ENCODE assay signal across 10 mouse cellular contexts in genomic region chr6:83728488-83728887, GRCm38 (mm10). TPM values are rescaled to one million over a fixed set of nuclear protein-coding genes. Genes with fewer than 3 reads are reported as not detected.
DNase-seq lines count a peak whose midpoint lies in the region; ATAC-seq and TF ChIP-seq lines count a peak whose summit lies in the region.
"Had no signal": no experiment of that assay in that cellular context is flagged by ENCODE, and none has a peak within 500 bp of the region (broad histone marks: within the 10 kb centered on the region; RNA-seq: fewer than 3 reads in every experiment).

No protein-coding gene starts in this region.

- peak; percentile 58 for DNase-seq in CD4-positive, CD25-positive, alpha-beta regulatory T cell, adult 2 months (ENCODE audit: low read depth, low spot score)
- no peak for DNase-seq in left cerebral cortex, adult 2 months (ENCODE audit: extremely low spot score in 1 of 2, low spot score in 2 of 2)
- DNase-seq in left cerebral cortex, adult 18-20 months (ENCODE audit: low spot score in 2 of 2): no peak
- DNase-seq in Patski (ENCODE audit: low read depth, low spot score): no peak
- DNase-seq in liver, postnatal 0 days: peak; percentile 55
- DNase-seq in urinary bladder, postnatal 4 days (ENCODE audit: low spot score in 2 of 2): no peak
- no peak for DNase-seq in ovary, postnatal 14 days (ENCODE audit: low spot score)

- POLR2A ChIA-PET in Patski (lab: Charles Lee): no interaction called here

- intact Hi-C loops in left cerebral cortex, adult 2 months (cut with DNase I): no loop called here

- 81% methylated on average over 3 of the region's 3 CpGs for WGBS in liver, postnatal 0 days (ENCODE audit: insufficient replicate concordance)

- H3K27ac ChIP-seq in left cerebral cortex, adult 2 months: no peak overlapping the region
- H3K27ac ChIP-seq in liver, postnatal 0 days (ENCODE audit: low read depth): no peak overlapping the region
- H3K27ac ChIP-seq: embryonic facial prominence, embryonic 15.5 days; hindbrain, embryonic 14.5 days had no signal

- no peaks in the 10 kb centered on the region for H3K4me1 ChIP-seq in liver, postnatal 0 days (ENCODE audit: insufficient read depth)

- no peak overlapping the region for H3K9ac ChIP-seq in liver, postnatal 0 days (replicated peaks)
- H3K9ac ChIP-seq: embryonic facial prominence, embryonic 15.5 days; hindbrain, embryonic 14.5 days had no signal

- no peak overlapping the region for H3K4me3 ChIP-seq in left cerebral cortex, adult 2 months
- H3K4me3 ChIP-seq in liver, postnatal 0 days (ENCODE audit: low read depth, low read length): no peak overlapping the region
- H3K4me3 ChIP-seq: embryonic facial prominence, embryonic 15.5 days had no signal

- no peak for TF ChIP-seq EP300 in liver, postnatal 0 days (IDR thresholded peaks at IDR 0.05; ENCODE audit: low read depth)

- TF ChIP-seq CTCF in left cerebral cortex, adult 2 months (IDR thresholded peaks at IDR 0.05): peak; percentile 56
- peak; percentile 69 for TF ChIP-seq CTCF in Patski (IDR thresholded peaks at IDR 0.05)
- peak; percentile 70 for TF ChIP-seq CTCF in liver, postnatal 0 days (IDR thresholded peaks at IDR 0.05; ENCODE audit: low read depth)

- in situ Hi-C loops in Patski (cut with MboI; ENCODE audit: low pct_unique_long_range_greater_than_20kb): no loop called here

- no peaks in the 10 kb centered on the region for H3K9me3 ChIP-seq in liver, postnatal 0 days (ENCODE audit: low read length)
- H3K9me3 ChIP-seq: embryonic facial prominence, embryonic 15.5 days had no signal

- H3K36me3 ChIP-seq in liver, postnatal 0 days (replicated peaks; ENCODE audit: insufficient read depth, low read length): no peaks in the 10 kb centered on the region
- H3K36me3 ChIP-seq: embryonic facial prominence, embryonic 15.5 days had no signal

- ATAC-seq in CD4-positive, CD25-positive, alpha-beta regulatory T cell, adult 4 months: no peak
- ATAC-seq in Patski: no peak
- no peak for ATAC-seq in liver, postnatal 0 days

- no peak overlapping the region for H3K4me2 ChIP-seq in liver, postnatal 0 days (ENCODE audit: low read depth, low read length)
- H3K4me2 ChIP-seq: embryonic facial prominence, embryonic 15.5 days; hindbrain, embryonic 14.5 days had no signal

- no peaks in the 10 kb centered on the region for H3K27me3 ChIP-seq in Patski
- 0 out of 2 replicates have a peak, but pooled peaks cover 4% of the 10 kb centered on the region for H3K27me3 ChIP-seq in liver, postnatal 0 days (ENCODE audit: insufficient read depth, low read length)

- CTCF ChIA-PET in Patski (lab: Charles Lee): interaction anchor here (0.7 to 1.9 kb wide), 5 partner anchors 21 to 39 kb away, joined by 3 to 6 read pairs (median 3); no protein-coding TSS in a partner anchor

RNA-seq across cellular contexts. Expression of gene Atp6v1b1, which starts 14.3 kb away (rescaled TPM):
- not detected for polyA plus RNA-seq in CD4-positive, CD25-positive, alpha-beta regulatory T cell, adult 4 months (2017; shearing (Covaris generic))
- under 1 TPM in 1 of 2 experiments, not detected in 1; 0.20 TPM for total RNA-seq in left cerebral cortex, adult 2 months (2021)
- under 1 TPM in 1 of 2 experiments, not detected in 1; 0.65 TPM for total RNA-seq in left cerebral cortex, adult 18-20 months (2021)
- polyA plus RNA-seq in Patski (2021): not detected
- polyA plus RNA-seq in liver, postnatal 0 days (2015; fragmentation: Nextera tagmentation; extraction: Ambion mirVana): not detected in 2 replicates
- polyA plus RNA-seq: hindbrain, embryonic 14.5 days had no signal

RNA-seq across cellular contexts. Expression of gene Vax2, which starts 17.4 kb away (rescaled TPM):
- polyA plus RNA-seq in CD4-positive, CD25-positive, alpha-beta regulatory T cell, adult 4 months (2017; shearing (Covaris generic)): under 1 TPM in 1 of 2 experiments, not detected in 1; 0.43 TPM
- total RNA-seq in left cerebral cortex, adult 2 months (2021): not detected
- not detected for total RNA-seq in left cerebral cortex, adult 18-20 months (2021)
- 0.14 TPM for polyA plus RNA-seq in Patski (2021)
- polyA plus RNA-seq in liver, postnatal 0 days (2015; fragmentation: Nextera tagmentation; extraction: Ambion mirVana): not detected in 2 replicates
- polyA plus RNA-seq: hindbrain, embryonic 14.5 days had no signal

RNA-seq across cellular contexts. Expression of gene Ankrd53, which starts 34.0 kb away (rescaled TPM):
- polyA plus RNA-seq in CD4-positive, CD25-positive, alpha-beta regulatory T cell, adult 4 months (2017; shearing (Covaris generic)): not detected
- not detected for total RNA-seq in left cerebral cortex, adult 2 months (2021)
- not detected for total RNA-seq in left cerebral cortex, adult 18-20 months (2021)
- 0.18 TPM for polyA plus RNA-seq in Patski (2021)
- not detected in 2 replicates for polyA plus RNA-seq in liver, postnatal 0 days (2015; fragmentation: Nextera tagmentation; extraction: Ambion mirVana)
- polyA plus RNA-seq: embryonic facial prominence, embryonic 15.5 days; hindbrain, embryonic 14.5 days had no signal

RNA-seq across cellular contexts. Expression of gene Tex261, which starts 47.1 kb away (rescaled TPM):
- polyA plus RNA-seq in CD4-positive, CD25-positive, alpha-beta regulatory T cell, adult 4 months (2017; shearing (Covaris generic)): 10 to 100 TPM; 78.1 to 88.1 TPM
- 10 to 100 TPM; 49.1 to 53.9 TPM for total RNA-seq in left cerebral cortex, adult 2 months (2021)
- 10 to 100 TPM; 45.9 TPM for total RNA-seq in left cerebral cortex, adult 18-20 months (2021)
- 92.7 TPM for polyA plus RNA-seq in Patski (2021)
- polyA plus RNA-seq in liver, postnatal 0 days (2015; fragmentation: Nextera tagmentation; extraction: Ambion mirVana): 68.3 and 74.9 TPM in 2 replicates

RNA-seq across cellular contexts. Expression of gene Cd207, which starts 50.8 kb away (rescaled TPM):
- not detected for polyA plus RNA-seq in CD4-positive, CD25-positive, alpha-beta regulatory T cell, adult 4 months (2017; shearing (Covaris generic))
- not detected for total RNA-seq in left cerebral cortex, adult 2 months (2021)
- total RNA-seq in left cerebral cortex, adult 18-20 months (2021): not detected
- not detected for polyA plus RNA-seq in Patski (2021)
- polyA plus RNA-seq in liver, postnatal 0 days (2015; fragmentation: Nextera tagmentation; extraction: Ambion mirVana): 1.3 and 1.6 TPM in 2 replicates
- polyA plus RNA-seq: embryonic facial prominence, embryonic 15.5 days; hindbrain, embryonic 14.5 days had no signal

Comparison
In these comparisons a context has a peak if more than half of its experiments do, and no peak if none do; other contexts are left out.
1. DNase-seq: peak in CD4-positive, CD25-positive, alpha-beta regulatory T cell, adult 2 months (single experiment) and liver, postnatal 0 days (single experiment); none in left cerebral cortex, adult 2 months (0 of 2), left cerebral cortex, adult 18-20 months (0 of 2), Patski (single experiment), urinary bladder, postnatal 4 days (0 of 2) and ovary, postnatal 14 days (single experiment).
2. Peak in every context shown above with its lines, with median percentiles within 50 percentile points of each other: CTCF ChIP-seq.